Mouse (Mus musculus): ENCODE measurements around the gene 6030498E09Rik. TPM values are rescaled to one million over a fixed set of nuclear protein-coding genes. Genes with fewer than 3 reads are reported as not detected.

Gene 6030498E09Rik
- polyA plus RNA-seq, 1 experiment from 2014 or later, result 0.12 TPM

- Histone ChIP-seq H3K36me3 (ENCODE audit: control insufficient read depth, insufficient read depth) (no peaks in the 10 kb centered on the region), H3K4me2 (replicated peaks; ENCODE audit: low read depth) (no peak overlapping the region), H3K9ac (ENCODE audit: low read depth, low read length) (no peak overlapping the region), H3K27me3 (replicated peaks; ENCODE audit: control insufficient read depth, insufficient read depth, low read length) (no peaks in the 10 kb centered on the region), H3K9me3 (ENCODE audit: control insufficient read depth) (no peaks in the 10 kb centered on the region), H3K27ac (ENCODE audit: low read depth, low read length) (no peak overlapping the region), H3K4me3 (ENCODE audit: low read depth, low read length) (no peak overlapping the region), H3K4me1 (replicated peaks; ENCODE audit: control insufficient read depth, insufficient read depth, low read length) (no peaks in the 10 kb centered on the region)
- ATAC-seq, result no peak
- peak; percentile 50 for TF ChIP-seq CTCF (IDR thresholded peaks at IDR 0.05; ENCODE audit: low read depth)
- WGBS, result 39% methylated on average over 3 of the region's 3 CpGs
These were observed 585 bp upstream of the 6030498E09Rik start for GRCm38 (mm10) chrX:38771886-38772285.

GRCm38 (mm10) chrX:38794373-38794772 lies 21.9 kb downstream of the 6030498E09Rik start:
- no peak for TF ChIP-seq CTCF (IDR thresholded peaks at IDR 0.05; ENCODE audit: low read depth)
- WGBS, result 67% methylated on average over 3 of the region's 3 CpGs
- Histone ChIP-seq H3K9me3 (ENCODE audit: control insufficient read depth) (no peaks in the 10 kb centered on the region), H3K4me2 (replicated peaks; ENCODE audit: low read depth) (no peak overlapping the region), H3K27ac (ENCODE audit: low read depth, low read length) (no peak overlapping the region), H3K4me1 (replicated peaks; ENCODE audit: control insufficient read depth, insufficient read depth, low read length) (no peaks in the 10 kb centered on the region), H3K9ac (ENCODE audit: low read depth, low read length) (no peak overlapping the region), H3K36me3 (ENCODE audit: control insufficient read depth, insufficient read depth) (no peaks in the 10 kb centered on the region), H3K4me3 (ENCODE audit: low read depth, low read length) (no peak overlapping the region), H3K27me3 (replicated peaks; ENCODE audit: control insufficient read depth, insufficient read depth, low read length) (no peaks in the 10 kb centered on the region)
- no peak for ATAC-seq

GRCm38 (mm10) chrX:38813934-38814333 lies 41.5 kb downstream of the 6030498E09Rik start:
- no peak overlapping the region for H3K27ac ChIP-seq (ENCODE audit: low read depth, low read length)
- no peak for ATAC-seq
- H3K4me1 ChIP-seq (replicated peaks; ENCODE audit: control insufficient read depth, insufficient read depth, low read length), result no peaks in the 10 kb centered on the region
- no peaks in the 10 kb centered on the region for H3K36me3 ChIP-seq (ENCODE audit: control insufficient read depth, insufficient read depth)
- H3K4me2 ChIP-seq (replicated peaks; ENCODE audit: low read depth), result no peak overlapping the region
- WGBS, result 77% methylated on average over 3 of the region's 3 CpGs
- no peak overlapping the region for H3K9ac ChIP-seq (ENCODE audit: low read depth, low read length)
- H3K4me3 ChIP-seq (ENCODE audit: low read depth, low read length), result no peak overlapping the region
- no peaks in the 10 kb centered on the region for H3K27me3 ChIP-seq (replicated peaks; ENCODE audit: control insufficient read depth, insufficient read depth, low read length)
- H3K9me3 ChIP-seq (ENCODE audit: control insufficient read depth), result no peaks in the 10 kb centered on the region
- TF ChIP-seq CTCF (IDR thresholded peaks at IDR 0.05; ENCODE audit: low read depth), result no peak

GRCm38 (mm10) chrX:38816841-38817240 lies 44.4 kb downstream of the 6030498E09Rik start:
- TF ChIP-seq CTCF (IDR thresholded peaks at IDR 0.05; ENCODE audit: low read depth), result no peak
- Histone ChIP-seq H3K27ac (ENCODE audit: low read depth, low read length) (no peak overlapping the region), H3K36me3 (ENCODE audit: control insufficient read depth, insufficient read depth) (no peaks in the 10 kb centered on the region), H3K9me3 (ENCODE audit: control insufficient read depth) (no peaks in the 10 kb centered on the region), H3K4me1 (replicated peaks; ENCODE audit: control insufficient read depth, insufficient read depth, low read length) (no peaks in the 10 kb centered on the region), H3K27me3 (replicated peaks; ENCODE audit: control insufficient read depth, insufficient read depth, low read length) (no peaks in the 10 kb centered on the region), H3K4me3 (ENCODE audit: low read depth, low read length) (no peak overlapping the region), H3K9ac (ENCODE audit: low read depth, low read length) (no peak overlapping the region), H3K4me2 (replicated peaks; ENCODE audit: low read depth) (no peak overlapping the region)
- ATAC-seq, result no peak
- WGBS, result 69% methylated on average over 3 of the region's 3 CpGs

GRCm38 (mm10) chrX:38958571-38958970 lies 186.1 kb downstream of the 6030498E09Rik start:
- Histone ChIP-seq H3K4me3 (ENCODE audit: low read depth, low read length) (no peak overlapping the region), H3K9me3 (ENCODE audit: control insufficient read depth) (no peaks in the 10 kb centered on the region), H3K9ac (ENCODE audit: low read depth, low read length) (no peak overlapping the region), H3K4me2 (replicated peaks; ENCODE audit: low read depth) (no peak overlapping the region), H3K4me1 (replicated peaks; ENCODE audit: control insufficient read depth, insufficient read depth, low read length) (no peaks in the 10 kb centered on the region), H3K36me3 (ENCODE audit: control insufficient read depth, insufficient read depth) (no peaks in the 10 kb centered on the region), H3K27me3 (replicated peaks; ENCODE audit: control insufficient read depth, insufficient read depth, low read length) (no peaks in the 10 kb centered on the region), H3K27ac (ENCODE audit: low read depth, low read length) (no peak overlapping the region)
- no peak for TF ChIP-seq CTCF (IDR thresholded peaks at IDR 0.05; ENCODE audit: low read depth)
- no peak for ATAC-seq
- 71% methylated on average over 1 of the region's 1 CpGs for WGBS

- no peak for TF ChIP-seq CTCF (IDR thresholded peaks at IDR 0.05; ENCODE audit: low read depth)
- no peaks in the 10 kb centered on the region for H3K9me3 ChIP-seq (ENCODE audit: control insufficient read depth)
- H3K27me3 ChIP-seq (replicated peaks; ENCODE audit: control insufficient read depth, insufficient read depth, low read length), result no peaks in the 10 kb centered on the region
- no peak overlapping the region for H3K4me2 ChIP-seq (replicated peaks; ENCODE audit: low read depth)
- no peaks in the 10 kb centered on the region for H3K4me1 ChIP-seq (replicated peaks; ENCODE audit: control insufficient read depth, insufficient read depth, low read length)
- no peak overlapping the region for H3K4me3 ChIP-seq (ENCODE audit: low read depth, low read length)
- 59% methylated on average over 5 of the region's 5 CpGs for WGBS
- no peaks in the 10 kb centered on the region for H3K36me3 ChIP-seq (ENCODE audit: control insufficient read depth, insufficient read depth)
- ATAC-seq, result no peak
- H3K27ac ChIP-seq (ENCODE audit: low read depth, low read length), result no peak overlapping the region
- no peak overlapping the region for H3K9ac ChIP-seq (ENCODE audit: low read depth, low read length)
These were observed 223.8 kb downstream of the 6030498E09Rik start for GRCm38 (mm10) chrX:38996265-38996664.

Small RNA genes within 50 kb of the gene (microRNA-seq; reads per million reads assigned to microRNA genes)
- not detected for gene Gm25642

Other genes starting within 250 kb of the 6030498E09Rik start
- 12.7 and 12.9 TPM in 2 replicates for gene Cul4b, start 196.5 kb upstream of the 6030498E09Rik start, polyA plus RNA-seq (2015; fragmentation: Nextera tagmentation; extraction: Ambion mirVana)
- 93.5 and 94.7 TPM in 2 replicates for gene Mcts1, start 172.1 kb upstream of the 6030498E09Rik start, polyA plus RNA-seq (2015; fragmentation: Nextera tagmentation; extraction: Ambion mirVana)
- gene C1galt1c1, start 137.6 kb upstream of the 6030498E09Rik start, polyA plus RNA-seq (2015; fragmentation: Nextera tagmentation; extraction: Ambion mirVana), result 61.8 and 68.9 TPM in 2 replicates